Mouse (Mus musculus) heart, postnatal 0 days (tissue): Measurements from ENCODE around the gene Aspg.

Source experiments
- CTCF ChIP-seq: IDR thresholded peaks from 2 replicates; pipeline ENCODE4 v1.5.1; 2016; ENCODE audit warnings: antibody characterized with exemption, control low read depth, low read depth
- EP300 ChIP-seq: IDR thresholded peaks from 2 replicates; pipeline ENCODE4 v1.6.1; 2016; ENCODE audit warnings: antibody characterized with exemption, low read depth

DNA sequence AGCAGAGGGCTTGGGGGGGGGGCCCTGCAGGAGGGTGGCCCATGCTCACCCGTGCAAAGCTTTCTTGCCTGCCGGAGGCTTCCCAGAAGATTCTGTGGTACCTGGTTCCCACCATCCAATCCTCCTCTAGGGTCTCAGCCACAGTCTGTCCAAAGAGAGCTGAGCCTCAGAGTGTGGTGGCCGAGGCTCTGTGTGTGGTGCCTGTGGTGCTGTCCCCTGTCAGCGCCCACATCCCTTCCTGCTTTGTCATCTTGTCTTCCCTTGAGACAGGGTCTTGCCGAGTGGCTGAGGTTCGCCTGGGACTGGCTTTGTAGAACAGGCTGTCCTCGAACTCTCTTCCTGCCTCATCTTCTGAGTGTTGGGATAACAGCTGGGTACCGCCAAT is 9.8 kb upstream of the Aspg start:
- TF ChIP-seq CTCF = no peak
- no peak for TF ChIP-seq EP300
